Mouse (Mus musculus) small intestine, adult 2 months (tissue): ENCODE results near the gene Dgat2l6.

Experiments used
- CTCF ChIP-seq: fragments of 200-500 bp; IDR thresholded peaks from 2 replicates; pipeline ENCODE4 v1.5.1; 2012; ENCODE audit warnings: low read depth, mild to moderate bottlenecking, control low read depth, inconsistent platforms, low read length, moderate library complexity, mixed read lengths; ENCODE audit not compliant: insufficient replicate concordance, insufficient read length; ENCODE audit errors: extremely low read depth
- POLR2A ChIP-seq: fragments of 200-500 bp; IDR thresholded peaks from 2 replicates; pipeline ENCODE4 v1.6.1; 2012; ENCODE audit warnings: low read depth, mild to moderate bottlenecking, control low read depth, inconsistent platforms, low read length, moderate library complexity

DNA sequence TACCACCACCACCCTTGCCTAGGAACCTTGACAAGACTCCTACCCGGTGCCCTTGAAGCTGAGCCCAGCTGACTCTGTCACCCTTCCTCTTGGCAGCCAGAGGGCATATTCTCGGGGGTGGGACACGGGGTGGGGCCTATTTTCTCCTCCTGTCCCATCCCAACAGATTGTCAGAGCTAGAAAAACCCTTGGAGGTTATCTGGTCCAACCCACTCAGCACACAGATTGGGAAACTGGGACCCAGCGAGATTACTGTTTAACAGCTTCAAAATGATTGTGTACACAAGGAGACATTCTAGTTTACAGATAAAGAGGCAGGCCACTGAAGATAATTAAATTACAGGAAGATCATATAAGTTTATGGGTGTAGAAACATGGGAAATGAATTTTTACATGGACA is 70.2 kb downstream of the Dgat2l6 start, which contains the start of gene P2ry4:
- TF ChIP-seq CTCF, result no peak
- no peak for TF ChIP-seq POLR2A
